Mouse (Mus musculus) hindbrain, embryonic 12.5 days (tissue): ENCODE data around the gene Sys1. TPM values are rescaled to one million over a fixed set of nuclear protein-coding genes. Genes with fewer than 3 reads are reported as not detected.

ENCODE experiments used
- ATAC-seq: fragments of 200-750 bp; cut with Nextera tagmentation; 2 replicates; pipeline ENCODE4 v1.8.0; 2017; ENCODE audit warnings: moderate TSS enrichment; ENCODE audit not compliant: low FRiP score
- H3K27ac ChIP-seq: fragments of 300-500 bp; sonication (generic); 2 replicates; pipeline ENCODE4 v1.5.1; 2016; ENCODE audit warnings: mild to moderate bottlenecking
- H3K27me3 ChIP-seq: fragments of 300-500 bp; sonication (generic); 2 replicates; pipeline ENCODE4 v1.6.1; 2016; ENCODE audit warnings: mild to moderate bottlenecking
- H3K36me3 ChIP-seq: fragments of 300-500 bp; sonication (generic); 2 replicates; pipeline ENCODE4 v1.6.1; 2016; ENCODE audit warnings: mild to moderate bottlenecking
- H3K4me1 ChIP-seq: fragments of 300-500 bp; sonication (generic); 2 replicates; pipeline ENCODE4 v1.6.1; 2016
- H3K4me2 ChIP-seq: fragments of 300-500 bp; sonication (generic); replicated peaks from 2 replicates; pipeline ENCODE4 v1.6.1; 2016; ENCODE audit warnings: mild to moderate bottlenecking
- H3K4me3 ChIP-seq: fragments of 300-500 bp; sonication (generic); 2 replicates; pipeline ENCODE4 v1.5.1; 2016; ENCODE audit warnings: mild to moderate bottlenecking
- H3K9ac ChIP-seq: fragments of 300-500 bp; sonication (generic); 2 replicates; pipeline ENCODE4 v1.6.1; 2016; ENCODE audit warnings: mild to moderate bottlenecking, moderate library complexity
- H3K9me3 ChIP-seq: fragments of 300-500 bp; sonication (generic); replicated peaks from 2 replicates; pipeline ENCODE4 v1.6.1; 2016; ENCODE audit warnings: mild to moderate bottlenecking
- WGBS: fragments of 180-500 bp; shearing (Covaris S2); methylation state at CpG from one replicate; pipeline ENCODE4 v1.1.7; 2016; 5-methylcytosine and 5-hydroxymethylcytosine counted together
- polyA plus RNA-seq: library from polyadenylated mRNA; unstranded; fragments of >200 nt; fragmentation: Nextera tagmentation; extraction: Ambion mirVana; gene quantifications from 2 replicates; pipeline ENCODE4 v1.2.1, GENCODE M21; 2016

The Sys1 gene
- polyA plus RNA-seq, 1 experiment from 2014 or later = 71.5 TPM

GRCm38 (mm10) chr2:164514916-164515315 lies 58.2 kb downstream of the Sys1 start:
- no peaks in the 10 kb centered on the region for H3K9me3 ChIP-seq
- H3K27ac ChIP-seq = no peak overlapping the region
- H3K27me3 ChIP-seq = no peaks in the 10 kb centered on the region
- WGBS = 68% methylated on average over 3 of the region's 3 CpGs
- H3K4me1 ChIP-seq = no peaks in the 10 kb centered on the region
- no peak overlapping the region for H3K4me2 ChIP-seq
- H3K4me3 ChIP-seq = no peak overlapping the region
- ATAC-seq = no peak
- H3K36me3 ChIP-seq = no peaks in the 10 kb centered on the region
- H3K9ac ChIP-seq = no peak overlapping the region

- no peak overlapping the region for H3K9ac ChIP-seq
- no peaks in the 10 kb centered on the region for H3K27me3 ChIP-seq
- H3K4me2 ChIP-seq = no peak overlapping the region
- H3K27ac ChIP-seq = no peak overlapping the region
- no peaks in the 10 kb centered on the region for H3K36me3 ChIP-seq
- H3K4me1 ChIP-seq = no peaks in the 10 kb centered on the region
- ATAC-seq = no peak
- WGBS = 80% methylated on average over 9 of the region's 9 CpGs
- no peak overlapping the region for H3K4me3 ChIP-seq
- no peaks in the 10 kb centered on the region for H3K9me3 ChIP-seq
Observed at GRCm38 (mm10) chr2:164515897-164516296, 59.1 kb downstream of the Sys1 start.

- WGBS = 85% methylated on average over 11 of the region's 11 CpGs
- Histone ChIP-seq H3K36me3 (no peaks in the 10 kb centered on the region), H3K4me2 (no peak overlapping the region), H3K9ac (no peak overlapping the region), H3K4me3 (no peak overlapping the region), H3K9me3 (no peaks in the 10 kb centered on the region), H3K4me1 (0 out of 2 replicates have a peak, but pooled peaks cover 1% of the 10 kb centered on the region), H3K27ac (no peak overlapping the region), H3K27me3 (no peaks in the 10 kb centered on the region)
- ATAC-seq = no peak
Observed at GRCm38 (mm10) chr2:164516592-164516991, 59.8 kb downstream of the Sys1 start.

- H3K27ac ChIP-seq = no peak overlapping the region
- H3K4me2 ChIP-seq = no peak overlapping the region
- no peak for ATAC-seq
- no peak overlapping the region for H3K9ac ChIP-seq
- H3K27me3 ChIP-seq = 0 out of 2 replicates have a peak, but pooled peaks cover 5% of the 10 kb centered on the region
- 33% methylated on average over 10 of the region's 10 CpGs for WGBS
- no peaks in the 10 kb centered on the region for H3K9me3 ChIP-seq
- 0 out of 2 replicates have a peak, but pooled peaks cover 3% of the 10 kb centered on the region for H3K4me1 ChIP-seq
- H3K4me3 ChIP-seq = no peak overlapping the region
- no peaks in the 10 kb centered on the region for H3K36me3 ChIP-seq
Observed at GRCm38 (mm10) chr2:164517485-164518221, 60.9 kb downstream of the Sys1 start.

- no peak for ATAC-seq
- no peaks in the 10 kb centered on the region for H3K9me3 ChIP-seq
- H3K9ac ChIP-seq = no peak overlapping the region
- H3K27ac ChIP-seq = no peak overlapping the region
- no peak overlapping the region for H3K4me2 ChIP-seq
- 62% methylated on average over 11 of the region's 11 CpGs for WGBS
- no peak overlapping the region for H3K4me3 ChIP-seq
- H3K36me3 ChIP-seq = no peaks in the 10 kb centered on the region
- H3K4me1 ChIP-seq = 0 out of 2 replicates have a peak, but pooled peaks cover 3% of the 10 kb centered on the region
- 0 out of 2 replicates have a peak, but pooled peaks cover 5% of the 10 kb centered on the region for H3K27me3 ChIP-seq
Observed at GRCm38 (mm10) chr2:164518266-164519170, 61.8 kb downstream of the Sys1 start.

- Histone ChIP-seq H3K36me3 (no peaks in the 10 kb centered on the region), H3K4me1 (0 out of 2 replicates have a peak, but pooled peaks cover 3% of the 10 kb centered on the region), H3K9me3 (no peaks in the 10 kb centered on the region), H3K27ac (no peak overlapping the region), H3K4me3 (no peak overlapping the region), H3K9ac (no peak overlapping the region), H3K4me2 (no peak overlapping the region), H3K27me3 (0 out of 2 replicates have a peak, but pooled peaks cover 5% of the 10 kb centered on the region)
- 80% methylated on average over 6 of the region's 6 CpGs for WGBS
- no peak for ATAC-seq
Observed at GRCm38 (mm10) chr2:164519171-164519526, 62.4 kb downstream of the Sys1 start.

GRCm38 (mm10) chr2:164520782-164521181 lies 64.0 kb downstream of the Sys1 start:
- 12% methylated on average over 3 of the region's 3 CpGs for WGBS
- Histone ChIP-seq H3K36me3 (no peaks in the 10 kb centered on the region), H3K9ac (no peak overlapping the region), H3K4me1 (0 out of 2 replicates have a peak, but pooled peaks cover 3% of the 10 kb centered on the region), H3K27me3 (0 out of 2 replicates have a peak, but pooled peaks cover 5% of the 10 kb centered on the region), H3K4me3 (no peak overlapping the region), H3K9me3 (no peaks in the 10 kb centered on the region), H3K27ac (no peak overlapping the region), H3K4me2 (no peak overlapping the region)
- ATAC-seq = no peak

- Histone ChIP-seq H3K27me3 (0 out of 2 replicates have a peak, but pooled peaks cover 5% of the 10 kb centered on the region), H3K27ac (no peak overlapping the region), H3K4me2 (no peak overlapping the region), H3K4me3 (no peak overlapping the region), H3K4me1 (0 out of 2 replicates have a peak, but pooled peaks cover 3% of the 10 kb centered on the region), H3K9me3 (peaks cover 7% of the 10 kb centered on the region; the same call in 1 of the 2 replicates), H3K9ac (no peak overlapping the region), H3K36me3 (no peaks in the 10 kb centered on the region)
- no peak for ATAC-seq
- 18% methylated on average over 11 of the region's 11 CpGs for WGBS
Observed at GRCm38 (mm10) chr2:164521841-164522240, 65.1 kb downstream of the Sys1 start.

- Histone ChIP-seq H3K27ac (no peak overlapping the region), H3K27me3 (0 out of 2 replicates have a peak, but pooled peaks cover 5% of the 10 kb centered on the region), H3K9ac (no peak overlapping the region), H3K9me3 (peaks cover 9% of the 10 kb centered on the region; the same call in 1 of the 2 replicates), H3K4me1 (0 out of 2 replicates have a peak, but pooled peaks cover 3% of the 10 kb centered on the region), H3K4me3 (no peak overlapping the region), H3K36me3 (no peaks in the 10 kb centered on the region), H3K4me2 (no peak overlapping the region)
- 36% methylated on average over 8 of the region's 8 CpGs for WGBS
- no peak for ATAC-seq
Observed at GRCm38 (mm10) chr2:164522280-164522679, 65.5 kb downstream of the Sys1 start.

GRCm38 (mm10) chr2:164523301-164523773 lies 66.6 kb downstream of the Sys1 start:
- no peak overlapping the region for H3K9ac ChIP-seq
- no peak overlapping the region for H3K4me3 ChIP-seq
- 0 out of 2 replicates have a peak, but pooled peaks cover 5% of the 10 kb centered on the region for H3K27me3 ChIP-seq
- no peaks in the 10 kb centered on the region for H3K36me3 ChIP-seq
- no peak overlapping the region for H3K4me2 ChIP-seq
- 85% methylated on average over 10 of the region's 10 CpGs for WGBS
- ATAC-seq = no peak
- peaks cover 9% of the 10 kb centered on the region; the same call in 1 of the 2 replicates for H3K9me3 ChIP-seq
- H3K4me1 ChIP-seq = 0 out of 2 replicates have a peak, but pooled peaks cover 3% of the 10 kb centered on the region
- H3K27ac ChIP-seq = no peak overlapping the region

GRCm38 (mm10) chr2:164528557-164528956 lies 71.8 kb downstream of the Sys1 start:
- Histone ChIP-seq H3K9me3 (peaks cover 9% of the 10 kb centered on the region; the same call in 1 of the 2 replicates), H3K9ac (no peak overlapping the region), H3K4me2 (no peak overlapping the region), H3K36me3 (no peaks in the 10 kb centered on the region), H3K4me1 (no peaks in the 10 kb centered on the region), H3K27me3 (no peaks in the 10 kb centered on the region), H3K27ac (no peak overlapping the region), H3K4me3 (no peak overlapping the region)
- ATAC-seq = no peak
- 68% methylated on average over 5 of the region's 5 CpGs for WGBS
